Mouse (Mus musculus): Measurements from ENCODE around the gene Grip1.

Grip1 gene

DNA sequence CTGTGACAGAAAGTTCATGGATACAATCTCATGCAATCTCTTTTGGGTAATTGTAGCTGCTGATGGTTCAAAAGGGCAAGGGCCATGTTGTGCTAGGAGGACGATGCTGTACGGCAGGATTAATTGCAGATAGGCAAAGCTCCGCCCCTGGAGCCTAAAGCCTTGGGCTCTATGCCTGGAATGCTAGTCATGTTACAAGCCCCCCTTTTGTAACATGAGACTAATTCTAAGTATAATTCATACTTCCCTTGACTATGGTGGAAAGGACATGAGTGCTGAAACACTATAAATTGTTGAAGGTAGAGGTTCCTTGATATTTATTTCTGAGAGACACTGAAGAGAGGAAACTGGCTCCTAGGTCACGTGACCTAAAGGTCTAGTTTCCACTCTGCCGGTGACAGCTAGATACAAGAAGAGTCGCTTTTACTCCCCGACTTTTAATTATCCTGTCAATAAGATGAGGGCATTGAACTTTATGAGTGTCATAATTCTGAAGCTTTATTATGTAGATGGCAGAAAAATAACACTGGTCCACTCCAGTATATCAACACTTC is 399.0 kb downstream of the Grip1 start:
- DNase-seq = no peak

DNA sequence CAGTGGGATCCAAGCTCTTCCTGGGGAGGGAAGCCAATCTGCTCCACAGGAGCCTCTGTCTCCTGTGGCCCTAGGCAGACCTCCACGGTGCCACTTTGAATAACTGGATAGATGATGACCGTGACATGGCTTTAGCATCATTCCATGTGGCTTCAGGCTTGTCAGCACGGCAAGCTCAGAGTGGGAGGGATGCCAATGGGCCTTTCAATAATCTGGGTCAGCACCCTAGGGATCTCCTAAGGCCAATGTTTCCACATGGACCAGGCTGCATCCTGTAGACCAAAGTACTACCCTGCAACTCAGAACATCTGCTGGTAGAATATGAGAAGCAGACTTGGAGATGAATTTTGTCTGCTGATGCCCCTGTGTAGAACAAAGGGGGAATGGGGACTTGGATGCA is 414.1 kb downstream of the Grip1 start:
- no peak for DNase-seq

DNA sequence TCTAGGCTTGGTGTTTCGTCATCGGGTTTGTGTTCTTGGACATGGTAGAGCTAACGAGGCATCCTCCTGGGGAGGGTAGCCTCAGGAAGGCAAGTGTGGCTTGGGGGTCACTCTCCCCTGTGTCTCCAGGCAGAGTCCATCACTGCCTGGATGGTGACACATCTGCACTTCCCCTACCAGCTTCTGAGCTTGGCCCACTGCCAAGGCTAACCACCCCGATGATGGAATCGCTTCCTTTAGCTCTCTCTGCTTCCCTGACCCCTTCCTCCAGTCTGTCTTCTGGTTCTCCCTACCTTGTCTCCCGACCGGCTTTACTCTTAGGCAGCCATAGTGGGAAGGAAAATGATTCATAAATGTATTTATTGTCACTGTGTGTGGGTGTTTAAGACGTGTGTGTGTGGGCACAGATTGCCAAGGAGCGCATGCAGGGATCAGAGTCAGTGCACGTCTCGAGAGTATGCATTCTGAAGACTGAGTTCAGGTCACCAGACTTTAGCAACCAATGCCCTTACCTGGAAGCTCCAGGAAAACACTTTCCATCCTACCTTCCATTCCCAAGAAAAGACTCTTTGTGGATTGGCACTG is 415.5 kb downstream of the Grip1 start:
- no peak for DNase-seq

DNA sequence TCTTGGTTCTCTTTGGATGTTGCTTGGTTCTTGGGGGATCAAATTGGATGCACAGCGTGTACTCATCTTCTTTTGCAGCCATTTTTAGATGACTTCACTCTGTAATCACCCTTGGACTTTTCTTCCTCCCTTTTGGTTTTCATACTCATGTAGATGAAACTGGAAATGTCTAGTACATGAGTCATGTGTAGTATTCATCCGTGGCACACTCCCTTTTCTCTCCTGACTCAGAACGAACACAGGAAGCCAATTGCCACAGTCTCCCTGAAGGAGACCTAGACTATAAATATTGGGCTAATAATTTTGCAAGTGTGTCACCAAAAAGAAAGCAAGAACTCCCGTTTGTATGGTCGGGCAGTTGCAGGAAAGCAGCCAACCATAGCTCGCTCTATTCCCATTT is 423.1 kb downstream of the Grip1 start:
- no peak for DNase-seq

DNA sequence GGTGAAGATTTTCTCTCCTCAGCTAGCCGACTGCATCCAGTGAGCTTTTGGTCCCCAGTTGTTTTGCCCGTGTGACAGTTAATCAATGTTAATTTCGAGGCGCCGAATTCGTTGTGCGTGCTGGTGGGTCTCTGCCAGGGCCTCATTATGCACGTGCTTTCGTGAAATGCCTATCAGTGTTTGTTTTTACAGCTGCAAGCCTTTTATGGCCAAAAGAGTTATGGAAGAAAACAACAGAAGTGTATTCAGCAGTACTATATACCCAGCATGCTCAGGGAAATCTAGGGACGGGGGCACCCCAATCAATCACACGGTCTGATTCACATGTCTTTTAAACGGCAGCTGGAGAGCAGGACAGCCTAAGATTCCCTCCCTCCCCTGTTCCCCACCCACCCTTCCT is 424.7 kb downstream of the Grip1 start:
- DNase-seq = no peak

DNA sequence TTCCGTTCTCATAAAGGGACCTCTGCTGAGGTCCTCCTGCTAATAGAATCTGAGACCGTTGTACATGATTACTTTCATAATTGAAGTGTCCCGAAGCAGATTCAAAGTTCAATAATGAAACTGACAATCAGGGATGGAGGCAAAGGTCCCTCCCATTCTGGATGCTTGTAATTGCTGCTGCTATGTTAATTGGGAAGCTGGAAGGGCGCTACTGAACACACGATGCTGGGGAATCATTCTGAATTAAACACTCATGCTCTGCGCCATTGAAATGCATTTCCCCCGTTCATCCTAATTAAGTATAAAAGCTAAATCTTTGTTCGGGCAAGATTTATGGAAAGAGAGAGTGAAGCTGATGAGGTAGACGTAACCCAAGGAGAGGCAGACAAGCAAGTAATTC is 431.0 kb downstream of the Grip1 start:
- DNase-seq = no peak

DNA sequence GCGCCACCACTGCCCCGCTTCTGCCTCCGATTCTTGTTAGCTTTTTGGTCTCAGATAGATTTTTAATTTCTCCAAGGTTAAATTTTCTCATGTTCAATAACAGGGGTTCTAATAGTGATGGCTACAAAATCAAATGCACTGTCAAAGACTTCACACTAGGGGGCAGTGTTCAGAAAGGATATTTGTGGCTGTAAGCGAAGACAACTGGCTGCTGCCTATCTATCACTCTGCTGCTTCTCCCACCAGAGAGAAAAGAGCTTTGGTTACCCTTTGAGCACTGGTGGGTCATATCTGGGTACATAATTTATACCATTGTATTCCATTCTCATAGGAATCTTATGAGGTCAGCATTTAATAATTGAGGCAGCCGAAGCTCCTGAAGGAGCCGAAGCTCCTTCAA is 431.9 kb downstream of the Grip1 start:
- no peak for DNase-seq

DNA sequence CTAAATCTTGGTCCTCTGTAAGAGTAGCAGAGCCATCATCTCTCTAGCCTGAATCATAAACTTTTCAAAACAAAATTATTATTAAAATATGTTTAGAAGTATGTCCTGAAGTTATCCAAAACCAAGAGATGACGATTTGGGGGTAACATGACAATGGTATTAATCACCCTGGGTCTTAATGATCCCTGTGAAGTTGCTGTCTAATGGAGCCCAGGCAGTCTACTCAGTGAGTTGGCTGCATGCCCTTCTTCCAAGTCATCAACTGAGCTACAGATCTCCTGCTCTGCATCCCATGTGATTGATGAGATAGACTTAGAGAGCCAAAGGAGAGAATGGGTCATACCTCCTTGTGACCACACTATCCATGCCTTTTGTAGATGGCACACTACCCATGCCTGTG is 433.1 kb downstream of the Grip1 start:
- no peak for DNase-seq

DNA sequence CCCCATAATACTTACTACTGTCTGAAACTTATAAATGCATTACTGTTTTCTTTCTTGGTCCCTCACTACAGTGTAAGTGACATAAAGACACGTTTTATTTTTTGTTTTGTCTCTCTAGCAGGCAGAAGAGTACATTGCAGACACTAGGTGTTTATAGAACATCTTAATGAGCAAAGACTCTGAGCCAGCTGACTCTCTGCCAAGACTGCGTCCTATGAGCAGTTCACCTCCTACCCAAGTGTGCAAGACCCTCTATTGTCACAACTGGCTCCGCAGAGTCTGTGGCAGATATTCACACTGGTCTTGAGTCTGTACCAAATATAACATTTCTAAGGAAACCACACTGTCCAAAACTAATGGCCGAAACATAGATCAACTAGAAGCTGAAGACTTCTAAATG is 449.1 kb downstream of the Grip1 start:
- no peak for DNase-seq

DNA sequence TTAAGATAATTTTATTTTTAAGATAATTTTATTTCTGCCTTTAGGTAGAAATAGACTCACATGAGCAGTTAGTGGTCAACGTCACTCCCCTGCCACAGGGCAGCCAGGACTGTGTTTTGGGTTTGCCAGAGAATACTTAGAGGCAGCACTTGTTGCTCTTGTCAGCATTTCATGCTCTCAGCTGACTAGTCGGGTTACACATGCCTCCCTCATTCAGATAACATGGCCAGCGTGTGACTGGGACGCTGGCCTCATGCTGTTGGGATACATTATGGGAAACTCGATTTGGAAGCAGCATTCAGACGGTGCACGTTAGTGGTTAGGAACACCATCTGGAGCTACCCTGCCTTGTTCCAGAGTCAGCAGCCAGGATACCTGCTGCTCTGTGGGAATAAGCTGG is 453.2 kb downstream of the Grip1 start:
- DNase-seq = no peak

DNA sequence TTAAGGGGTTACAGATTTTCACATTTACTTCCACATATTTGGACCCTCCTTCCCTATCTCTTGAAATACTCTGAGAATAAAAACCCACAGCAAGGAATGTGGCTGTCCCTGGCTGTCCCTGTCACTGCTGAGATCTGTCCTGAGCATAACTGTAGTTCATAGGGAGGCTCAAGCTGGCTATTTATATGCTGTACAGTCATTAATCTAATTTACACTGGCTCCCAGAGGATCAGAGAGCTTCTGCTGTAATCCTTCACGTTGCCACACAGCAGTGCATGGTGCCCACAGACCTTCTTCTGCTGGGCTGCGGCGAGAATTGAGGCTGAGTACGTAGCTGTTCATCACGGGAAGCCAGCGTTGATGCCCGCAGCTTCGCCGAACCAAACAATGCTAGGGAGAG is 464.4 kb downstream of the Grip1 start:
- DNase-seq = no peak

DNA sequence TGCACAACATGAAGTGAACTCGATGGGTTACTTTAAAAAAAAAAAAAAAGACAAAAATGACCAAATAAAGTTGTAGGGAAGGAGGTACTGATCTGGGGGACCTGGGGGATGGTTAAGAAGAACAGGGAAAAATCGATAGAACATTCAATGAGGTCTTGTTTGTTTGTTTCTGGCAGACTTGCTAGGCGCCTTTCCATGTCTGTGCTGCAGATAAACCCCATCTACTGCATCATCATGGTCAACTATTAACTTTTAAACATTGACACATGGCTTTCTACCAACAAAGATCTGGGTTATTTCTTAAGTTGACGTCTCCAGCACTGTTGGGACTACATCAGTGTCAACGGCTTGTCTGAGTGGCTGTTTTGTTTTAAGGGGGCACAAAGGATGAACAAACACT is 474.3 kb downstream of the Grip1 start:
- no peak for DNase-seq

DNA sequence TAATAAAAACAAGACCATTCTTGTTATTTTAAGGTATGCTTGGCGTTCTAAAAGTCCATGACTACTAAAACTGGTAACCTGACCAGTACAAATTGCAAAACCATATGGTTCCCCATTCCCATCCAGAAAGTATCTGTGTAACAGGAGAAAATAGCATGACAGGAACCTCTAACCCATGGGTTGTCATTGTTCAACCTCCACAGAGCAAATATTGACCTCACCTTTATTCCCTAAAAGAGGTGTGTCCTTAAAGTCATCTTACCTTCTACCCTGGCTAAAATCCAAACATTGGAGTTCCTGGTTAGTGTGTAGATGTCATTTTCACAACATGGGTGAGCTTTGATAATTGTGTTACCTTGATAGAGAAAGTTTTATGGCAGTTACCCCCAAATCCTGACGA is 475.3 kb downstream of the Grip1 start:
- no peak for DNase-seq

DNA sequence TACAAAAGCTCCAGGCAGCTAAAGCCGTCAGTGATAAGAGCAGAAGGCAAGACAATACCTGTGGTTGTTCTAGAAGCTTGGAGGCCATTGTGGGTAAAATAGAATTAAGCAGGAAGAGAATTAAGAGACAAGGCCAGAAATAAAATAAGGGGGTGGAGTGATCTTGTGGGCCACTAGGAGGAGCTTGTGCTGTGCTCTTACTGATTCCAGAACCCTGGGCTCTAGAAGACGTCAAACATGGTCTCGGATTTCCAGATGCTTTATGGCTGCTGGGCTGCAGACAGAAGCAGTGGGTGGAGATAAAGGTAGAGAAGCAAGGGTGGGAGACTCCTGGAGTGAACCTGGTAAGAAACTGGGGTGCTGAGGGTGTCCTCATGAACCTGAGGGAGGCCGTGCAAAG is 479.2 kb downstream of the Grip1 start:
- DNase-seq = no peak

DNA sequence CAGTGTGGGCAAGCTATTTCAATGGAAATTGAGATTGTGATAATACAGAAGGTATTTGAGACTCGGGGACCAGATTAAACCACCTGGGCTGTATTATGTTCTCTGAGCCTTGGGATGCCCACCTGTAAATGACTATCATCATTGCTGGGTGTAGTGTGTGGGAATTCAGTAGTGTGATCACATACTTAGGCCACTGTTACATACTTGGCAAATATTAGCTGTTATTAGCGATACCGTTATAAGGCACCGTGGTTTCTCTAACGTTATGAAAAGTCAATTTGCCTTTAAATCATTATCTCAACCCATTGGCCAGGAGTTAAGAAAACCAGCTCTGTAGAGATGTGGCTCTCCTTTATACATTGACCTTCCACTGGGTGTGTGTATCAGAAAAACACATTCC is 479.7 kb downstream of the Grip1 start:
- DNase-seq = no peak

DNA sequence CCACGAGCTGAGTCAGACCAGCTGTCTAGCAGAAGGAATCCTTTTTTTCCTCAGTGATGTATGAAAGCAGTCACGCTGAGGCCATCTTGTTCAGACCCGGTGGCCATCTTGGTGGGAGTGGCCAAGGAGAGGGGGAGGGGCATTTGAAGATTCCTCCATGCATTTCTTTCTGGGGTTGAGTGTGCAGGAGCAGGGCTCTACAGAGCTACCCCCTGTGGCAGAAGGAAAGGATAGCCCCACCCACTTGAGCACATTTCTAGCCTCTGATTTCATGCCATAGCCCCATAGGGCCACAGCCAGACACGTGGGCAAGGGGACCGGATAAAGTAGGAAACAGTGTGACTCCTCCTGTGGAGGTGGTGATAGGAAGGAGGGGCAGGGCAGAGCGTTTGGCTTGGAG is 481.6 kb downstream of the Grip1 start:
- DNase-seq = no peak

DNA sequence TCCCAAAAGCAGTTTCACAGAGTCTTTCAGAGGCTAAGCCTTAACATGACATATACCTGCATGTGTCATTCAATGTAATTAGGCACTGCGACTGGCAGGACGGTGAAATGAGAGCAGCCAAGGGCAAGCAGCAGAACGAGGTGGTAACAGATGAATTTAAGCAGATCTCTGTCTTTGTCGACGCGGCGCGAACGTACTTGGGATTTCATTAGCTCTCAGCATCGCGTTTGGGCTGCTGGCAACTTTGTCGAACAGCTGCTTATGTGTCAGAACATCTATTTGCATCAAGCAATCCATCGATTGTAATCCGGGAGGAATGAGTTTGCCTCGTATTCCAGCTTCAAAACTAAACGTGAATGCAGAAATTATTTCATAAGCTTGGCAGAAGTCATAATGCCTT is 483.9 kb downstream of the Grip1 start:
- DNase-seq = no peak

DNA sequence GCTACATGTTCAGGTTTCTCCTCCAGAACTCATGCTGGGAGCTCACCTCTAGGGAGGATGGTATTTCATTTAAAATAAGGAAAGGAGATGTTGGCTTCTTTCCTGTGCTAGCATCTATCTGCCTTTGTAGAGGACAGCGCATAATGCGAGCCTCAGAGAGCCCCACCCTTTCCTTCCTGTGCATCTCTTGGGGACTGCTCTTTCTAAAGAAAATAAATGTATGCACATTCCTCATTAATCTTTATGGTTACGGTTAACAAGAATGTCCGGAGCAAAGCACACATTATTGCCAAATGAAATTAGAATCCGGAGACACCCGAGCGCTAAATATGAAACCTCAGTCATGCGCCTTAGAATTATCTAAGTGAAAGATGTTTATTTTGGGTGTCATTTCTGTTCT is 490.3 kb downstream of the Grip1 start:
- no peak for DNase-seq

DNA sequence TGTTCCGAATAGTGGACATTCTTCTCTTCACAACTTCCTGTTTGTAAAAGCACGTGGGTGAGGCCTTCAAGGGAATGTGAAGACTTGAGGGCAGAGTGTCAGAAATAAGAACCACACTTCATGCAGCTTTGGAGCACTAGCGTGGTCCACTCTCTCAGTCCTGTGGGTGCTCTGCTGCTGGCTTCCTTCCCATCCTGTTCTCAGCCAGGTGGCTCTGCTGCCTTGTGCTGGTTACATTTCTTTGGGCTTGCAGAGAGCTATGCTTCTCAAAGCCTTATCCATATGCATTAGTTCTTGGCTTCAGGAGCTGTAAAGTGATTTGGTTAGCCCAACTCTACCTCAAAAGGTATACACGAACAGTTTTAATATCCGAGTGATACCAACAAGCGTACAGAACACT is 497.8 kb downstream of the Grip1 start:
- DNase-seq = no peak

DNA sequence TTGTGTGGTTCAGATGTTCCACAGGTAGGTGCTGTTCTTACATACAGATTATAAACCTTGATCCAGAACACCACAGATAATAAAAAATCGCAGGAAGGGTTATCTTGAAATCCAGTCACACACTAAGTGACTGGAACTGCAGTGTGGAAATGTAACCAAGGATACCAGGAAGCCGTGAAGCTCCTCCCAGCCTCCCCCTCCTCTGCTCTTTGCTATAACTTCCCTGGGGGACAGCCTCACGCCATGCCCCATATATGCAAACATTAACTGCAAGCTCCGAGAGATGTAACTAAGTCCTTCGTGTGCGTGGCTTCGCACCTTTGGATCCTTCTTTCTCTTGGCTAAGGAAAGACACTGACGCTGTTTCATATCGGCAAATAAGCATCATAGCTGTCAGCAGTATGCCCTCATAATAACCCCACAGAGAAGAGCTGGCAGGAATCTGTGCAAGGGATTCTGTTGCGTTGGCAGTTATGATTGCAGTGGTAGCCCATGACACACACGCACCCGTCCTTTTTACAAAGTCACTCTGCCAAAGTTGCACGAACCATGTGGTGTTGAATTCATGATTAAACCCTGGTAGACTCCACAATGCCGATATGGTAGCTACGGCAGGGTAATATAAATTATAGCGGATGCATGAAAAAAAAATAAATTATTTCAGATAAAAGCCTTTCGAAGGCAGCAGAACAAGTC is 503.8 kb downstream of the Grip1 start:
- DNase-seq = no peak

DNA sequence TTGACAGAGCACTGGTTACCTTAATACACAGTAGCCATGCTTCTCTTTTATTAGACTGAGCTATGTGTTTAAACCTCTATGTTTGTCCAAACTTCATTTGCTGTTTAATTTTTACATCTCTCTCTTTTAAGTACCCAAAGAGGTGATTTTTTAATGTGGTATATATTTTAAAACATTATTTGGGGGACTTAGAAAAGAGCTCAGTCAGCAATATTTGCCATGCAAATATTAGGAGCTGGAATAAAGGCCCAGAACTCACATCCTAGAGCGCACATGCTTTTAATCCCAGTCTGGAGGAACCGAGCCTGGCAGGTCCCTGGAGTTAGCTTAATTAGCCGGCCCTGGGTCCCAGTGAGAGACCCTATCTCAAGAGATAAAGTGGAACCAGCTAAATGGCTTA is 507.3 kb downstream of the Grip1 start:
- DNase-seq = no peak

DNA sequence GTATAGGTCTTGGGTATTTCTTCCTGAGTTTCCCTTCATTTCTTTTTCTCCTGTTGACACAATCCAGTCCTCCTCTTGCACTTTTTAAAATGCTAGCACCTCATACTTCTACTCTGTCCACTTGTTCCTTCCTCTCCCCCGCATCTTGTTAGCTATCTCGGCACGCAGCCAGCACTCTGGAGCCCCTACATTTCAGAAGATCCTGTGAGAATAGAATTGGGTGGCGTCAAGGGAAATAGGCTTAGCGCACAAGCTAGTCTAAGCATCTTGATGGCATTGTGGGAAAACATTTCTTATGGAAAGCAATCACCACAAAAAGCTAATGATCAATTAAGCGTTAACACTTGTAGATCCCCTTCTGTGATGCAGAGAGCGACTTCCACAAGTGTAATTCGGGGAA is 512.7 kb downstream of the Grip1 start:
- DNase-seq = no peak

DNA sequence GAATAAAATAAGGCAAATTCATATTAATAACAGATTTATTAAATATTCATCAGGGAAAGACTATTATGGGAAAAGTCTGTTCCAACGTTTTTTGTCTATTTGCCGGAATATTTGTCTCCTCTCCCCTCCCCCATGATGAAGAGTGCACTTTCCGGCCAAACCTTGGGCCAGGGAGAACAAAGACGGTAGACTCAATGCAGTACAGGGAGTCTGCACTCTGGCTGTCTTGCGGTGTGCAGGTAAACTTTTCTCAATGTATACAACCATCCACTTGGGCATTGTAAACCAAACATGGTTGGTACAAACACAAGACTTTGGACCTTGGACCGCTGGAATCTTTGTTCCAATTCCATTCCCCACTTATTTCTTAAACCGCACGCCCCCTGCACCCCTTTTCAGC is 525.8 kb downstream of the Grip1 start:
- no peak for DNase-seq

DNA sequence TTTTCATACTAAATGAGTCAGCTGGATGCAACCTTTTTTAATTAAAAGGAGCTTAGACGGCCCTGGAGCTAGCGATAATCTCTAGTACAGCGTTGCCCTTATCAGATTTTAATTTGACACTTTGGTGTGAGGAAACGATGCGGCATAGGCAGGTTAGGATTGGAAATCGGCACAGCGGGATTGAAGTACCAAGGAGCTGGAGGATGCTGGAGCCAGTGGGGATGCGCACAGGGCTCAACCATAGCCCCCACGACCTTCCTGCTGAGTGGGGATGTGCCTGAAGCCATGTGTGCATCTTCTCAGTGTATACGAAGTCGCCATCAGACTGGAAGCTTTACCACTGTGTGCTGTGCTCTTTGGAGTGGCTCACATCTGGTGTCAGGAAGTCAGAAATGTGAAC is 526.4 kb downstream of the Grip1 start:
- no peak for DNase-seq

DNA sequence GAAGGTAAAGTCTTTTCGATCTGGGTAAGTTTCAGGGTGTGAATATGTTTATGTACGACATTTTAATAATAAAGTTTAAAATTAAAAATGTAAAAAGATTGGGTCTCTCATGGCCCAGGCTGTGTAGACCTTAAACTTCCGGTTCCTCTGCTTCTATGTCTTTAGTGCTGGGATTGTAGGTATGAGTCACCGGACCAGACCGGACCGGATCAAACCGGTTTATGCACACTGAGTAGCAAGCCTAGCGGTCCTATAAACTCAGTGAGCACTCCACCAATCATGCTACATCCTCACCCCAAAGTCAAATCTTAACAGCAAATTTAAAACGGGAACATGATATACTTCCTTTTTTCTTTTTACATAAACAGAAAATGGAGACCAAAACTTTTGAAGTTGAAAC is 530.7 kb downstream of the Grip1 start:
- DNase-seq = no peak
